Mouse (Mus musculus) ovary, adult 2 months (tissue): ENCODE measurements around the gene Hgf. TPM values are rescaled to one million over a fixed set of nuclear protein-coding genes. Genes with fewer than 3 reads are reported as not detected.

Experiments
- polyA plus RNA-seq: library from polyadenylated mRNA; depleted of rRNA; stranded (reverse); fragments of >200 nt; gene quantifications from 2 replicates; pipeline ENCODE4 v1.2.3, GENCODE M21; 2012; rRNA removed

The Hgf gene
- 1.0 and 1.1 TPM in 2 replicates for polyA plus RNA-seq

DNA sequence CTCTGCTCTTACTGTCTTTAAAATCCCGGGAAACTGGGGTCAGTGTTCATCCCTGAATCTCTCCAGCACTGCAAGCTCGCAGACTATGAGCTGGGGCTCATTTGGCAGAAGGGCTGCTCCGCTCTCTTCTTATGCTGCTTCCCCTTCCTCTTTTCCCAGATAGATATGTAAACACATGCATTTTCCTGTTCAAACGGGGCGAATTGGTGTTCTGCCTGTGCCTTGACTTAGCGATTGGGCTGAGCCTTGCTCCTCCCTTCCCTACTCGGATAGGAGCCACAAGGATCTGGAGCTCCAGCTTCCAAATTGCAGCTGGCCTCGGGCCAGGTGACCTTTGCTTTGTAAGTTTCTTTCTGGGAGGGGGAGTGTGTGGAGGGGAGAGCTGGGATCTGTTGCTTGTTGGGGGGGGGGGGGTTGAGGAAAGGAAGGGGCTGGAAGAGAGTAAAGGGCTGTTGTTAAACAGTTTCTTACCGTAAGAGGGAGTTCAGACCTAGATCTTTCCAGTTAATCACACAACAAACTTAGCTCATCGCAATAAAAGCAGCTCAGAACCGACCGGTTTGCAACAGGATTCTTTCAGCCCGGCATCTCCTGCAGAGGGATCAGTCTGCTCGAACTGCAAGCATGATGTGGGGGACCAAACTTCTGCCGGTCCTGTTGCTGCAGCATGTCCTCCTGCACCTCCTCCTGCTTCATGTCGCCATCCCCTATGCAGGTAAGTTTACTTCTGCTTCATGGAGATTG, at the start of gene Hgf:
Gene Hgf, plus strand, starts transcription at position 192 of the 744 bp plus-strand sequence.

Other genes with a start within 250 kb of the Hgf start
- not detected in 2 replicates for gene Gm28710, start 238.3 kb downstream of the Hgf start, polyA plus RNA-seq